Mouse (Mus musculus): ENCODE measurements around the gene Nts.

- no peak for TF ChIP-seq ZNF384 (IDR thresholded peaks at IDR 0.05; ENCODE audit: low read depth, low read length)
- no peak for TF ChIP-seq CHD2 (IDR thresholded peaks at IDR 0.05; ENCODE audit: low read depth, low read length)
- no peak for TF ChIP-seq ZC3H11A (IDR thresholded peaks at IDR 0.05; ENCODE audit: borderline replicate concordance, low read depth, low read length)
- TF ChIP-seq HCFC1 (IDR thresholded peaks at IDR 0.05; ENCODE audit: borderline replicate concordance, insufficient read depth, low read length): no peak
- no peak for TF ChIP-seq MAFK (IDR thresholded peaks at IDR 0.05; ENCODE audit: insufficient read depth, low read depth, low read length)
Measured at GRCm38 (mm10) chr10:102514159-102514558, 23.9 kb upstream of the Nts start.

All from ES-E14 (cell line).